Mouse (Mus musculus): ENCODE data around the gene Polr1c. TPM values are rescaled to one million over a fixed set of nuclear protein-coding genes. Genes with fewer than 3 reads are reported as not detected.

Polr1c gene
- polyA plus RNA-seq, 1 experiment from 2014 or later = 26.2 TPM

- no peaks in the 10 kb centered on the region for H3K27me3 ChIP-seq (ENCODE audit: control insufficient read depth, insufficient read depth, low read depth, low read length)
- WGBS (ENCODE audit: insufficient replicate concordance) = 81% methylated on average over 13 of the region's 13 CpGs
- H3K4me1 ChIP-seq (ENCODE audit: control insufficient read depth, low read depth, low read length) = peaks cover 11% of the 10 kb centered on the region
- no peak overlapping the region for H3K4me3 ChIP-seq (ENCODE audit: low read depth, low read length)
- H3K27ac ChIP-seq (ENCODE audit: low read length) = no peak overlapping the region
- peaks cover 49% of the 10 kb centered on the region for H3K36me3 ChIP-seq (ENCODE audit: control insufficient read depth, insufficient read depth)
- H3K9ac ChIP-seq (ENCODE audit: low read depth, low read length) = no peak overlapping the region
- H3K4me2 ChIP-seq (ENCODE audit: low read depth, low read length) = no peak overlapping the region
- ATAC-seq (ENCODE audit: low read depth) = no peak
- H3K9me3 ChIP-seq (replicated peaks; ENCODE audit: control insufficient read depth, low read length) = no peaks in the 10 kb centered on the region
Measured at GRCm38 (mm10) chr17:46242274-46242673, 5.6 kb downstream of the Polr1c start.

- Histone ChIP-seq H3K27ac (ENCODE audit: low read length) (no peak overlapping the region), H3K27me3 (ENCODE audit: control insufficient read depth, insufficient read depth, low read depth, low read length) (no peaks in the 10 kb centered on the region), H3K9ac (ENCODE audit: low read depth, low read length) (no peak overlapping the region), H3K9me3 (replicated peaks; ENCODE audit: control insufficient read depth, low read length) (no peaks in the 10 kb centered on the region), H3K36me3 (ENCODE audit: control insufficient read depth, insufficient read depth) (peaks cover 49% of the 10 kb centered on the region), H3K4me2 (ENCODE audit: low read depth, low read length) (no peak overlapping the region), H3K4me3 (ENCODE audit: low read depth, low read length) (no peak overlapping the region), H3K4me1 (ENCODE audit: control insufficient read depth, low read depth, low read length) (peaks cover 10% of the 10 kb centered on the region)
- ATAC-seq (ENCODE audit: low read depth) = no peak
- 69% methylated on average over 11 of the region's 11 CpGs for WGBS (ENCODE audit: insufficient replicate concordance)
Measured at GRCm38 (mm10) chr17:46241471-46241870, 6.4 kb downstream of the Polr1c start.

- Histone ChIP-seq H3K4me3 (ENCODE audit: low read depth, low read length) (no peak overlapping the region), H3K9ac (ENCODE audit: low read depth, low read length) (no peak overlapping the region), H3K27ac (ENCODE audit: low read length) (no peak overlapping the region), H3K4me2 (ENCODE audit: low read depth, low read length) (no peak overlapping the region), H3K9me3 (replicated peaks; ENCODE audit: control insufficient read depth, low read length) (no peaks in the 10 kb centered on the region), H3K36me3 (ENCODE audit: control insufficient read depth, insufficient read depth) (peaks cover 47% of the 10 kb centered on the region), H3K27me3 (ENCODE audit: control insufficient read depth, insufficient read depth, low read depth, low read length) (no peaks in the 10 kb centered on the region), H3K4me1 (ENCODE audit: control insufficient read depth, low read depth, low read length) (peaks cover 10% of the 10 kb centered on the region)
- 78% methylated on average over 15 of the region's 15 CpGs for WGBS (ENCODE audit: insufficient replicate concordance)
- no peak for ATAC-seq (ENCODE audit: low read depth)
Measured at GRCm38 (mm10) chr17:46239516-46240114, 8.2 kb downstream of the Polr1c start.

- no peak for ATAC-seq (ENCODE audit: low read depth)
- H3K9me3 ChIP-seq (replicated peaks; ENCODE audit: control insufficient read depth, low read length) = no peaks in the 10 kb centered on the region
- H3K4me1 ChIP-seq (ENCODE audit: control insufficient read depth, low read depth, low read length) = peaks cover 10% of the 10 kb centered on the region
- no peaks in the 10 kb centered on the region for H3K27me3 ChIP-seq (ENCODE audit: control insufficient read depth, insufficient read depth, low read depth, low read length)
- H3K4me3 ChIP-seq (ENCODE audit: low read depth, low read length) = no peak overlapping the region
- H3K9ac ChIP-seq (ENCODE audit: low read depth, low read length) = no peak overlapping the region
- H3K27ac ChIP-seq (ENCODE audit: low read length) = no peak overlapping the region
- H3K36me3 ChIP-seq (ENCODE audit: control insufficient read depth, insufficient read depth) = peaks cover 32% of the 10 kb centered on the region
- no peak overlapping the region for H3K4me2 ChIP-seq (ENCODE audit: low read depth, low read length)
- 60% methylated on average over 5 of the region's 5 CpGs for WGBS (ENCODE audit: insufficient replicate concordance)
Measured at GRCm38 (mm10) chr17:46237480-46237879, 10.4 kb downstream of the Polr1c start.

GRCm38 (mm10) chr17:46237079-46237478, 10.8 kb downstream of the Polr1c start:
- ATAC-seq (ENCODE audit: low read depth) = peak; percentile 81
- Histone ChIP-seq H3K27ac (ENCODE audit: low read length) (no peak overlapping the region), H3K27me3 (ENCODE audit: control insufficient read depth, insufficient read depth, low read depth, low read length) (no peaks in the 10 kb centered on the region), H3K36me3 (ENCODE audit: control insufficient read depth, insufficient read depth) (peaks cover 28% of the 10 kb centered on the region), H3K9ac (ENCODE audit: low read depth, low read length) (no peak overlapping the region), H3K4me2 (ENCODE audit: low read depth, low read length) (no peak overlapping the region), H3K4me3 (ENCODE audit: low read depth, low read length) (no peak overlapping the region), H3K9me3 (replicated peaks; ENCODE audit: control insufficient read depth, low read length) (no peaks in the 10 kb centered on the region), H3K4me1 (ENCODE audit: control insufficient read depth, low read depth, low read length) (peaks cover 10% of the 10 kb centered on the region)
- 41% methylated on average over 6 of the region's 6 CpGs for WGBS (ENCODE audit: insufficient replicate concordance)

- Histone ChIP-seq H3K4me1 (ENCODE audit: control insufficient read depth, low read depth, low read length) (peaks cover 10% of the 10 kb centered on the region), H3K4me3 (ENCODE audit: low read depth, low read length) (no peak overlapping the region), H3K4me2 (ENCODE audit: low read depth, low read length) (no peak overlapping the region), H3K27me3 (ENCODE audit: control insufficient read depth, insufficient read depth, low read depth, low read length) (no peaks in the 10 kb centered on the region), H3K36me3 (ENCODE audit: control insufficient read depth, insufficient read depth) (peaks cover 22% of the 10 kb centered on the region), H3K9ac (ENCODE audit: low read depth, low read length) (no peak overlapping the region), H3K27ac (ENCODE audit: low read length) (no peak overlapping the region), H3K9me3 (replicated peaks; ENCODE audit: control insufficient read depth, low read length) (no peaks in the 10 kb centered on the region)
- ATAC-seq (ENCODE audit: low read depth) = no peak
- 41% methylated on average over 1 of the region's 1 CpGs for WGBS (ENCODE audit: insufficient replicate concordance)
Measured at GRCm38 (mm10) chr17:46236067-46236466, 11.8 kb downstream of the Polr1c start.

GRCm38 (mm10) chr17:46227576-46227975, 20.3 kb downstream of the Polr1c start:
- no peak overlapping the region for H3K27ac ChIP-seq (ENCODE audit: low read length)
- no peak overlapping the region for H3K9ac ChIP-seq (ENCODE audit: low read depth, low read length)
- no peaks in the 10 kb centered on the region for H3K9me3 ChIP-seq (replicated peaks; ENCODE audit: control insufficient read depth, low read length)
- ATAC-seq (ENCODE audit: low read depth) = no peak
- no peaks in the 10 kb centered on the region for H3K4me1 ChIP-seq (ENCODE audit: control insufficient read depth, low read depth, low read length)
- H3K4me3 ChIP-seq (ENCODE audit: low read depth, low read length) = no peak overlapping the region
- peaks cover 44% of the 10 kb centered on the region for H3K36me3 ChIP-seq (ENCODE audit: control insufficient read depth, insufficient read depth)
- WGBS (ENCODE audit: insufficient replicate concordance) = 82% methylated on average over 7 of the region's 7 CpGs
- no peak overlapping the region for H3K4me2 ChIP-seq (ENCODE audit: low read depth, low read length)
- no peaks in the 10 kb centered on the region for H3K27me3 ChIP-seq (ENCODE audit: control insufficient read depth, insufficient read depth, low read depth, low read length)

GRCm38 (mm10) chr17:46221601-46222000, 26.3 kb downstream of the Polr1c start:
- no peak overlapping the region for H3K4me2 ChIP-seq (ENCODE audit: low read depth, low read length)
- no peak overlapping the region for H3K9ac ChIP-seq (ENCODE audit: low read depth, low read length)
- H3K4me1 ChIP-seq (ENCODE audit: control insufficient read depth, low read depth, low read length) = no peaks in the 10 kb centered on the region
- H3K4me3 ChIP-seq (ENCODE audit: low read depth, low read length) = no peak overlapping the region
- no peaks in the 10 kb centered on the region for H3K27me3 ChIP-seq (ENCODE audit: control insufficient read depth, insufficient read depth, low read depth, low read length)
- no peaks in the 10 kb centered on the region for H3K9me3 ChIP-seq (replicated peaks; ENCODE audit: control insufficient read depth, low read length)
- 77% methylated on average over 3 of the region's 3 CpGs for WGBS (ENCODE audit: insufficient replicate concordance)
- no peak for ATAC-seq (ENCODE audit: low read depth)
- H3K27ac ChIP-seq (ENCODE audit: low read length) = no peak overlapping the region
- peaks cover 53% of the 10 kb centered on the region for H3K36me3 ChIP-seq (ENCODE audit: control insufficient read depth, insufficient read depth)

GRCm38 (mm10) chr17:46210550-46210949, 37.3 kb downstream of the Polr1c start:
- Histone ChIP-seq H3K4me1 (ENCODE audit: control insufficient read depth, low read depth, low read length) (no peaks in the 10 kb centered on the region), H3K27ac (ENCODE audit: low read length) (no peak overlapping the region), H3K9me3 (replicated peaks; ENCODE audit: control insufficient read depth, low read length) (no peaks in the 10 kb centered on the region), H3K4me2 (ENCODE audit: low read depth, low read length) (no peak overlapping the region), H3K9ac (ENCODE audit: low read depth, low read length) (no peak overlapping the region), H3K27me3 (ENCODE audit: control insufficient read depth, insufficient read depth, low read depth, low read length) (no peaks in the 10 kb centered on the region), H3K36me3 (ENCODE audit: control insufficient read depth, insufficient read depth) (peaks cover 47% of the 10 kb centered on the region), H3K4me3 (ENCODE audit: low read depth, low read length) (no peak overlapping the region)
- 69% methylated on average over 3 of the region's 3 CpGs for WGBS (ENCODE audit: insufficient replicate concordance)
- no peak for ATAC-seq (ENCODE audit: low read depth)
